Mouse (Mus musculus) right cerebral cortex, postnatal 14 days (tissue): ENCODE data around the gene 1500009L16Rik.

Experiments
- DNase-seq: peaks from one replicate; pipeline ENCODE4 v3.0.0; 2022

Gene 1500009L16Rik

DNA sequence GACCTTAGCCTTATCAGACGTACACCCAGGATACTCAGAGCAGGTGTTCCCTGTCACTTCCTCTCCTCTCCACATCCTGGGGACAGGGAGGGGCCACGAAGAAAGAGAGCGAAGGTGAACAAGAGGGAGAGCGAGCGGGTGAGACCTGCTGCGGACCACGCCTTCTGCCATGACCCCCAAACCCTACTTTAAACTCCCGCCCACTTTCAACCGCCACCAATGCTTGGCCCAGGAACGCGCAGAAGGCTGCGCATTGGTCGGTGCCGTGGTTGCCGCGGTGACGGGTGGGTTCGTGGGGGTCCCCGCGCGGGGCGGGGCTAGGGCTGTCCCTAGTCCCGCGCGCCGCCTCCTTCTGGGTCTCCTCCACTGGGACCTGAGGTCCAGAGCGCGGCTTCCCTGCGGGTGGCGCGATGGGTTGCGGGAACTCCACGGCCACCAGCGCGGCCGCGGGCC lies at the start of gene 1500009L16Rik:
TSS of gene 1500009L16Rik (plus strand) at position 287 of the 453 bp plus-strand sequence.
- peak; percentile 79 for DNase-seq

DNA sequence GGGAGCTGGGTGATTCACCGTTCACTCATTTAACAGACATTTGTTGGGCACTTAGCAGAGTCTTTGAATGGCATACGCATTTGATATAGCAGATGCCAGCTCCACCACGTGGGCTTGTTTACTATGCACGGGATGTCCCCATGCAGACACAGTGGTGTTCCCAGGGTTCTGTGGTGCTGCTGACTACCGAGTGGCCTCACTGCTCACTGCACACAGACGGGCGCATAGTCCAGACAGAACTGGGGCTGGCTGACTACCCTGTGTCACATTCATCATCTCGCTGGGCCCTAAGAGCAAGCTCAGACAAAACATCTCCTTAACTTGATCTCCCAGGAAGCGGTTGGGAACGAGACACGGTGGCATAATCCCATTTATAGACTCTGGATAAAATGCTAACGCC lies 41.3 kb upstream of the 1500009L16Rik start:
- no peak for DNase-seq

- DNase-seq, result peak; percentile 14
Measured at GRCm38 (mm10) chr10:83688215-83688614, 34.5 kb upstream of the 1500009L16Rik start.

- no peak for DNase-seq
Measured at GRCm38 (mm10) chr10:83692175-83692895, 30.3 kb upstream of the 1500009L16Rik start.

DNA sequence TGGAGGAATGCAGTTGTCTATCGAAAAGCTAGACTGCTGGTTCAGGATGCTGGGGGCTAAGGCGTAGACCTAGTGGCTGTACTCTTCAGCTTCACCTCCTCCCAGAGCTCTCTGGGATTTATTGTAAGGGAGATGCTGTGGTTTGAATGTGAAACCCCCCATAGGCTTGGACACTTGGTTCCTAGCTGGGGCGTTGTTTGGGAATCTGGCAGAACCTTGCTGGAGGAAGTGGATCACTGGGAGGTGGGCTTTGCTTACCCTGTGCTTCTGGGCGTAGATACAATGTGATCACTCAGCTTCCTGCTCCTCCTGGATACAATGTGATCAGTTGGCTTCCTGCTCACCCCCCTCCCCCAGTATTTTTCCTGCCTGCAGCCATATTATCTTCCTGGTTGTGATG lies 26.4 kb upstream of the 1500009L16Rik start:
- no peak for DNase-seq

DNA sequence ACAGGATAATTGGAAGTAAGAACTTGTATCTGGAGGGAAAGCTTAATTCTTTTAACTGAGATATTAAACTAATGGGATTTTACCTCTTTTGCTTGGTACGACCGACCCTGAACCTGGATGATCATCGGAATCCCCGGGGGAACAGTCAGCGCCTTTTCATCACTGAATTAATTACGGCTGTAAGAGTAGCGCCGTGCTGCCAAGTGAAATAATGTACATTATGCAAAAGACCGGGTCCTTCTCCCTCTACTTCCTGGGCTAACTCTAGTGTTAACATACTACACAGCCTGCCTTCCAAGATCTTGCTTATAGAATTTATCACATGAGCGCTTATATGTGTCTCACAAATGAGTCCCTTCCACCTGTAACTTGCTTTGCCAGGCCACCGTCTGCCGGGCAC lies 16.0 kb upstream of the 1500009L16Rik start:
- no peak for DNase-seq

DNA sequence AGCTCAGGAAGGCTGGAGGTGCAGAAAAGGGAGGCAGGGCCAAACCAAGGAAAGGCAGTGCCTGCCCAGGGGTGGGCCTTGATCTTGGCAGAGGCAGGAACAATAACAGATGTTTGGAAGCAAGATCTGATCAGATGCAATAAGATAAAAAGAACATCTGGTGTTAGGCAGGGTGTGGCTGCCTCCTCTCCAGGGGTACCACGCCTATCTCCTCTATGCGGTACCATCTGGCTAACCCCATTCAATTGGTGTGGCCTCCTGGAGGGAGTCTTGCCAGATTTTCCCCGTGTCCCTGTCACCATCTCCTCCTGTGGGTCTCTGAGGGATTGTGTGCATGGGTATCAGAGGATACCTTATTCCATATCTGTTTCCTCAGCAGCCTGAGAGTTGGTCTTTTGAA lies 12.7 kb upstream of the 1500009L16Rik start:
- DNase-seq, result no peak

- DNase-seq, result no peak
Measured at GRCm38 (mm10) chr10:83711769-83712168, 10.9 kb upstream of the 1500009L16Rik start.

- no peak for DNase-seq
Measured at GRCm38 (mm10) chr10:83718855-83719474, 3.7 kb upstream of the 1500009L16Rik start.

GRCm38 (mm10) chr10:83723055-83723454 lies 390 bp downstream of the 1500009L16Rik start:
- peak; percentile 39 for DNase-seq

GRCm38 (mm10) chr10:83724351-83725059 lies 1.8 kb downstream of the 1500009L16Rik start:
- no peak for DNase-seq

DNA sequence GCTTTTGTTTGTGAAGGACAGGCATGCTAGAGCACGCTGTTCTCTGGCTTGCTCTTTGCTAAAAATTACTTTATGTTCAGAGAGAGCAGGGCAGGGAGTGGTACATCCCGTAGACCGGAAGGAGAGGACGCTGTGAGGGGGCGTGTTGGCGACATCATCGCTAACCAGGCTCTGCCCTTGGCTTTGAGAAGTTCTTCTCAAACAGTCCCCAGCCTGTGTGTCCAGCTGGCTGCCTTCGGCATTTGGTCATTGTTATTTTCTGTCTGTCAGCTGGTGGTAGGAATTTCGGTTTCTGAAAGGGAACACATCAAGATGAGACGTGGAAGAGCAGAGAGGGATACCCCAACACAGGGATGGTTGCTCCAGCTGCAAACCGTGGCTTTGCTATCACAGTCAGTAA lies 3.5 kb downstream of the 1500009L16Rik start:
- no peak for DNase-seq

DNA sequence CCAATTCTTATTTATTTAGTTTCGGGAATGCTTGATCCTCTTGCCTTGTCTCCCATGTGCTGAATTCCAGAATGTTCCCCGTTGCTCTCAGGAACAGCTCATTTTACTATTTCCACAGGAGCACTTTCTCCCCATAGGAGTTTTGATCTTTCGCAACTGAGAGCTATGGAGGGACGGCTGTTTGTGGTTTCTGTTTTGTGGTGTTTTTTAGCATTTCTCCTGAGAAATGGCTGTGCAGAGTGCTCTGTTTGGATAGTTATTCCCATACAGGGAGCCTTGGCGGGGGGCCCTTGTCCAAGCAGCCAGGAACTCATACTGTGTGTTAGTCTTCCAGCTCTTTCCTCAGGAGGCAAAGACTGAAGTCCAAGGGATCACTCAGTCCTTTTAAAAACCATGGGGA lies 5.2 kb downstream of the 1500009L16Rik start:
- no peak for DNase-seq

DNA sequence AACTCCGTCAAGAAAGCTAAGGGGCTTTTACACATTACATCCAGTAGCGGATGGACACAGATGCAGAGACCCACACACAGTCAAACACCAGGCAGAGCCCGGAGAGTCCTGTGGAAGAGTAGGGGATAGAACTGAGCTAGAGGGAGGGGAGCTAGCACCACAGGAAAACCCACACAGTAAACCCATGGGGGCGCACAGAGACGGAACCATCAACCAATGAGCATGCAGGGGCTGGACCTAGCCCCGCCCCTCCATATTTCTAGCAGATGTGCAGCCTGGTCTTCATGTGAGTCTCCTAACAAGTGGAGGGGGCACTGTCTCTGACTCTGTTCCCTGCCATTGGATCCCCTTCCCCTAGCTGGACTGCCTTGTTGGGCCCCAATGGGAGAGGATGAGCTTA lies 5.9 kb downstream of the 1500009L16Rik start:
- DNase-seq, result no peak

- no peak for DNase-seq
Measured at GRCm38 (mm10) chr10:83729076-83729475, 6.4 kb downstream of the 1500009L16Rik start.

DNA sequence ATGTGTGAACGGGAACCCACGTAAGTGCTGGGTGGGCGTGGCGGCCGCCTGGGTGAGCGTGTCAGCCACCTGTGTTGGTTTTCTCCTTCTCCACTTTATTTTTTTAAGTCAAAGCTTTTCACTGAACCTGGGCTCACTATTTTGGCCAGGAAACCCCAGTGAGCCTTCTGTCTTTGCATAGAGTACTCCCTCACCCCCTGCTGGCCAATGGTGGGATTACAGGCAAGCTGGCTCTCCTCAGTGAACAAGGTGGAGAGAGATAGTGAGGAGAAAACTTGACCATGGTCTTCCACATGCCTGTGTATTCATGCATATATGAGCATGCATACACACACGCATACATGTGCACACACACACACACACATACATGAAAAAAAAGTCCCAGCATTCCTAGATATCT lies 6.8 kb downstream of the 1500009L16Rik start:
- peak; percentile 95 for DNase-seq

DNA sequence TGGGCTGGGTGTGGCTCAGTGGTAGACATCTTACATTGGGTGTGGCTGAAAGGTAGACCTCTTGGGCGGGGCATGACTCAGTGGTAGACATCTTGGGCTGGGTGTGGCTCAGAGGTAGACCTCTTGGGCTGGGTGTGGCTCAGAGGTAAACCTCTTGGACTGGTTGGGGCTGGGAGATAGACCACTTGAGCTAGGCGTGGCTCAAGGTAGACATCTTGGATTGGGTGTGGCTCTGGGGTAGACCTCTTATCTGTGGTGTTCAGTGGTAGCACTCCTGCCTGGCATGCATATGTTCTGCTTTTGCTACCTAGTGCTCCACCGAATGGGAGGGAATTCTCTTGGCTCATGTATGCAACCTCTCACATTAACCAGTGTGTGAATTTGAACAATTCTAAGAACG lies 11.1 kb downstream of the 1500009L16Rik start:
- no peak for DNase-seq

- DNase-seq, result no peak
Measured at GRCm38 (mm10) chr10:83738996-83739655, 16.5 kb downstream of the 1500009L16Rik start.

DNA sequence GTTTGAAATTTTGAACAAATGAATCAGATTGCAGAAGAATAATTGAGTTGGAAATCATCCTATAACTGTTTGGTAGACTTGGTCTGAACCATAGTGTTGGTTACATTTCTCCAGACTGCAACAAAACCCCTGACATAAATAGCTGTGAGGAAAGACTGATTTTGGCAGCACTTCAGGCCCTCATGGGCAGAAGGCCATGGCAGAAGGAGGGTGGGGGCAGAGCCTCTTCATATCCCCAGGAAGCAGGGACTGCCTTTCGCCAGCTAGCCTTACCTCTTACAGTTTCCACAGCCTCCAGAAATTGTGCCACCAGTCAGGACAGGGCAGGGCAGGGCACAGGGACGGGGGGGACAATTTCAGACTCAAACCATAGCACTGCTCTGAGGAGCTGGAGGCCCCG lies 22.0 kb downstream of the 1500009L16Rik start:
- no peak for DNase-seq

GRCm38 (mm10) chr10:83753056-83753455 lies 30.4 kb downstream of the 1500009L16Rik start:
- DNase-seq, result no peak

DNA sequence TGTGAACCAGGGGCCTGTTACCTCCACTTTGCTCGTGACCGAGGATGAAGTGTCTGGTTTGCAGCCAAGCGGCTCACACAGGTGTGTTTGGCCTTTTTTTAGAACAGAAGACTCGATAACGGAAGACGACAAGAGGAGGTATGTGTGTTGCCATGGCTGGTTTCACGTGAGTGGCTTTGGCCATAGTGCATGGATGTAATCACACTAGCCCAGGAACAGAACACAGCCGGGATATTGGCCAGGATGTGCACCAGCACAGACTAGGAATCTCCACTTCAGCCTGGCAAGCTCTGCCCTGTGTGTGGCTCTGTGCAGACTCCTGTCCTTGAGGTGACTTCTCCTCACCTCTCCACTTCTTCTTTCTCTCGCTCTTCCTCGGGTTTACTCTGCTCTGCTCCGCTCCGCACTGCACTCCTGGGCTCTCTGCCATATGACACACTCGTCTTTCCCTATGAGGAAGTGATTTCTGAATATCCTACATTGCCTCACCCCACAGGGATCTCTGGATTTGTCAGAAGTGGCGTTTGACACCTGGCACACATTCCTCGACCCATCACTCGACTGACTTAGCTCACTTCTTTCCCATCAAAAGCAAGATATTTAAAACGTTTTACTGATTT lies 34.8 kb downstream of the 1500009L16Rik start:
- DNase-seq, result no peak

DNA sequence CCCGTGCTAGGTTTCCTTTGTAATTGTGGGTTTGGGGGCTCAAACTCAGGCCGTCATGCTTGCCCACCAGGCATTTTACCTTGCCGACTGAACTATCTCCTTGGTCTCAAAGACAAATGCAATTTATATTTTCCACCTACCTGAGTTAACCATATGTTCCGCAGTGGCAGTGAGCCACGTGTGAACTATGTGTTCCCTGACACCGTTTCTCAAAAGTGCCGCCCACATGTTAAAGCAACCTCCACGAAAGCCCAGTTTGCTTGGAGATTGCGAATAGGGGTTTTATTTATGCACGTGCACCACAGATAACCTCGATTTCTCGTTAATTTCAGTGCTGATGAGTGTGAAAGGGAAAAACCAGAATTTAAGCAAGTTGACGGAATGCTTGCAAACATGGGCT lies 36.1 kb downstream of the 1500009L16Rik start:
- DNase-seq, result no peak

- DNase-seq, result no peak
Measured at GRCm38 (mm10) chr10:83760535-83760934, 37.9 kb downstream of the 1500009L16Rik start.
